Mouse (Mus musculus) lung, embryonic 15.5 days (tissue): ENCODE measurements around the gene Rgl2. TPM values are rescaled to one million over a fixed set of nuclear protein-coding genes. Genes with fewer than 3 reads are reported as not detected.

Experiments
- microRNA-seq: library from miRNA; unstranded; fragments of <30 nt; microRNA quantifications from one replicate; pipeline ENCODE4, GENCODE M21; 2016
- polyA plus RNA-seq: library from polyadenylated mRNA; unstranded; fragments of >200 nt; fragmentation: Nextera tagmentation; extraction: Ambion mirVana; gene quantifications from 2 replicates; pipeline ENCODE4 v1.2.1, GENCODE M21; 2015

Gene Rgl2
- polyA plus RNA-seq, 1 experiment from 2014 or later, result 57.8 TPM

Small RNAs within 50 kb of the gene (microRNA-seq; reads per million reads assigned to microRNA genes)
- gene Gm27740, result not detected

Other genes with a start within 250 kb of the Rgl2 start
- 325 and 344 TPM in 2 replicates for gene Hnrnpm, start 242.7 kb upstream of the Rgl2 start, polyA plus RNA-seq
- gene March2, start 210.9 kb upstream of the Rgl2 start, polyA plus RNA-seq, result 58.8 and 60.7 TPM in 2 replicates
- gene Rab11b, start 169.0 kb upstream of the Rgl2 start, polyA plus RNA-seq, result 281 and 306 TPM in 2 replicates
- gene Angptl4, start 147.7 kb upstream of the Rgl2 start, polyA plus RNA-seq, result 43.7 and 47.0 TPM in 2 replicates
- 68.0 and 77.8 TPM in 2 replicates for gene Kank3, start 119.0 kb upstream of the Rgl2 start, polyA plus RNA-seq
- 885 and 959 TPM in 2 replicates for gene Rps28, start 105.0 kb upstream of the Rgl2 start, polyA plus RNA-seq
- gene Ndufa7, start 105.0 kb upstream of the Rgl2 start, polyA plus RNA-seq, result 425 and 461 TPM in 2 replicates
- gene Cd320, start 86.5 kb upstream of the Rgl2 start, polyA plus RNA-seq, result 69.4 and 74.0 TPM in 2 replicates
- not detected in 2 replicates for gene Gm7029, start 55.7 kb upstream of the Rgl2 start, polyA plus RNA-seq
- 10.1 and 10.6 TPM in 2 replicates for gene Kifc1, start 38.9 kb upstream of the Rgl2 start, polyA plus RNA-seq
- gene Platr17, start 24.4 kb upstream of the Rgl2 start, polyA plus RNA-seq, result 0.28 and 0.31 TPM in 2 replicates
- 50.8 and 54.6 TPM in 2 replicates for gene Daxx, start 20.1 kb upstream of the Rgl2 start, polyA plus RNA-seq
- gene Tapbp, start 13.6 kb upstream of the Rgl2 start, polyA plus RNA-seq, result 45.3 and 52.6 TPM in 2 replicates
- 17.8 and 20.6 TPM in 2 replicates for gene Zbtb22, start 13.6 kb upstream of the Rgl2 start, polyA plus RNA-seq
- 137 and 153 TPM in 2 replicates for gene Pfdn6, start 10.8 kb downstream of the Rgl2 start, polyA plus RNA-seq
- 33.1 and 34.2 TPM in 2 replicates for gene Wdr46, start 11.1 kb downstream of the Rgl2 start, polyA plus RNA-seq
- gene B3galt4, start 21.9 kb downstream of the Rgl2 start, polyA plus RNA-seq, result 3.8 and 4.3 TPM in 2 replicates
- 49.3 and 55.4 TPM in 2 replicates for gene Vps52, start 26.3 kb downstream of the Rgl2 start, polyA plus RNA-seq
- 1,650 and 1,822 TPM in 2 replicates for gene Rps18, start 26.5 kb downstream of the Rgl2 start, polyA plus RNA-seq
- gene H2-K1, start 70.8 kb downstream of the Rgl2 start, polyA plus RNA-seq, result 49.7 and 69.2 TPM in 2 replicates
- gene Ring1, start 95.1 kb downstream of the Rgl2 start, polyA plus RNA-seq, result 20.9 and 23.2 TPM in 2 replicates
- 46.1 and 49.1 TPM in 2 replicates for gene H2-Ke6, start 98.5 kb downstream of the Rgl2 start, polyA plus RNA-seq
- gene Slc39a7, start 102.1 kb downstream of the Rgl2 start, polyA plus RNA-seq, result 192 and 205 TPM in 2 replicates
- 47.5 and 56.0 TPM in 2 replicates for gene Rxrb, start 102.3 kb downstream of the Rgl2 start, polyA plus RNA-seq
- 4.1 and 5.0 TPM in 2 replicates for gene Col11a2, start 109.9 kb downstream of the Rgl2 start, polyA plus RNA-seq
- 0.44 and 1.0 TPM in 2 replicates for gene H2-Oa, start 162.8 kb downstream of the Rgl2 start, polyA plus RNA-seq
- gene H2-DMa, start 190.0 kb downstream of the Rgl2 start, polyA plus RNA-seq, result 12.1 and 13.8 TPM in 2 replicates
- gene Brd2, start 193.1 kb downstream of the Rgl2 start, polyA plus RNA-seq, result 102 and 106 TPM in 2 replicates
- gene H2-DMb2, start 213.8 kb downstream of the Rgl2 start, polyA plus RNA-seq, result 1.8 and 1.9 TPM in 2 replicates
- 2.0 and 3.2 TPM in 2 replicates for gene H2-DMb1, start 223.5 kb downstream of the Rgl2 start, polyA plus RNA-seq